Comparison of ENCODE assay signal across 12 mouse cellular contexts in the genomic region with DNA sequence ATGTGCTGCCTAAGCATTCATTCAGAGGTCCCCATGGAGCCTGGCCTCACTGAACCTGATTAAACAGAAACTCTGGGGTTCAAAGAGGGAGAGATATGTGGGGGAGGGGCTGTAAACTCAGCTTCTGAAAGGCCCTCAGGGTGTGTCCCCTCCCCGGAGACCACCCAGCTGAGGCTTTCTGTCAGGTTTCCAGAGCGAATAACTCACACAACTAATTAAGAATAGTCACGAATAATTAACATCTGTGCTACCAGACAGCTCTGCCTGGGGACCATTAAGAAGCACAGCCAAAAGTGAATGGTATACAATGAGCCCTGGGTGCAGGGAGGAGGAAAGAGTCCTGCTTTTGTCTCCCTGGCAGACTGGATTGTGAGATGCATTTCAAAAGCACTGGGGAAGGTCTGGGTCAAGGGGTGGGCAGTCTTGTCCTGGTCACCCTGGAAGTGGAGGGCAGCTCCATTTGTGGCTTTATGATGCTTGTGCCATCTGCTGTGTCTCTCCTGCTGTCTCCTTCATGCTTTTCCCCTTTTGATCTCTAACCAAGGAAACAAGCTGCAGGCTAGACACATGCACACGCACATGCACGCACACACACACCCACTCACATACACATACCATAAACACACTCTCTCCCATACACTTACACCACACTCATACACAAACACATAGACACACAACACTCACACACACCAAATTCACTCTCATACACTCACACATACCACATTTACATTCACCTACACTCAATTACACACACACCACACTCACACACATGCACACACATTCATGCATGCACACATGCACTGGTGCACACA. TPM values are rescaled to one million over a fixed set of nuclear protein-coding genes. Genes with fewer than 3 reads are reported as not detected.
DNase-seq lines count a peak whose midpoint lies in the region; ATAC-seq and TF ChIP-seq lines count a peak whose summit lies in the region.
"Had no signal": no experiment of that assay in that cellular context is flagged by ENCODE, and none has a peak within 500 bp of the region (broad histone marks: within the 10 kb centered on the region; RNA-seq: fewer than 3 reads in every experiment).

No protein-coding gene starts in this region.

- H3K4me2 ChIP-seq in forebrain, postnatal 0 days (ENCODE audit: low read depth), result no peak overlapping the region
- H3K4me2 ChIP-seq in midbrain, embryonic 12.5 days (replicated peaks), result 0 out of 2 replicates have a peak overlapping the region, but pooled peaks have one; percentile 1
- no peak overlapping the region for H3K4me2 ChIP-seq in liver, embryonic 12.5 days

- peak; percentile 89 for DNase-seq in embryo, embryonic 10.5 days (ENCODE audit: low spot score)
- no peak for DNase-seq in forebrain, postnatal 0 days
- DNase-seq in T-cell, adult 2 months (ENCODE audit: low spot score), result no peak
- DNase-seq in layer of hippocampus, adult 18-20 months (ENCODE audit: low spot score in 2 of 2), result no peak
- DNase-seq: cerebellum, adult 2 months; heart, postnatal 36 days had no signal

- no peaks in the 10 kb centered on the region for H3K36me3 ChIP-seq in E14TG2a.4 (ENCODE audit: insufficient read depth, low read length)
- H3K36me3 ChIP-seq in forebrain, postnatal 0 days (ENCODE audit: insufficient read depth), result no peaks in the 10 kb centered on the region
- H3K36me3 ChIP-seq in midbrain, embryonic 12.5 days, result no peaks in the 10 kb centered on the region
- H3K36me3 ChIP-seq in liver, embryonic 12.5 days, result no peaks in the 10 kb centered on the region

- peaks cover 8% of the 10 kb centered on the region for H3K9me3 ChIP-seq in E14TG2a.4 (ENCODE audit: low read length)
- H3K9me3 ChIP-seq in forebrain, postnatal 0 days (ENCODE audit: low read length), result no peaks in the 10 kb centered on the region
- no peaks in the 10 kb centered on the region for H3K9me3 ChIP-seq in midbrain, embryonic 12.5 days
- no peaks in the 10 kb centered on the region for H3K9me3 ChIP-seq in liver, embryonic 12.5 days (replicated peaks)

- peak overlapping the region; percentile 37; the same call in 1 of the 2 replicates for H3K4me3 ChIP-seq in E14TG2a.4 (replicated peaks; ENCODE audit: low read length)
- H3K4me3 ChIP-seq in forebrain, postnatal 0 days (ENCODE audit: low read depth, low read length), result no peak overlapping the region
- H3K4me3 ChIP-seq in midbrain, embryonic 12.5 days, result no peak overlapping the region
- no peak overlapping the region for H3K4me3 ChIP-seq in liver, embryonic 12.5 days

- no peak for TF ChIP-seq CTCF in E14TG2a.4 (conservative IDR thresholded peaks at IDR 0.05; ENCODE audit: low read length)
- no peak for TF ChIP-seq CTCF in forebrain, postnatal 0 days (IDR thresholded peaks at IDR 0.05; ENCODE audit: low read depth)

- peaks cover 22% of the 10 kb centered on the region for H3K4me1 ChIP-seq in E14TG2a.4 (replicated peaks; ENCODE audit: low read depth, low read length)
- peaks cover 6% of the 10 kb centered on the region; the same call in 1 of the 2 replicates for H3K4me1 ChIP-seq in forebrain, postnatal 0 days (ENCODE audit: insufficient read depth)
- H3K4me1 ChIP-seq in midbrain, embryonic 12.5 days, result peaks cover 16% of the 10 kb centered on the region
- H3K4me1 ChIP-seq in liver, embryonic 12.5 days, result no peaks in the 10 kb centered on the region

- 6% methylated on average over 5 of the region's 5 CpGs for WGBS in forebrain, postnatal 0 days
- 18% methylated on average over 5 of the region's 5 CpGs for WGBS in midbrain, embryonic 12.5 days
- WGBS in liver, embryonic 12.5 days (ENCODE audit: insufficient replicate concordance), result 52% methylated on average over 5 of the region's 5 CpGs

- peak; percentile 42; the same call in 1 of the 2 replicates for ATAC-seq in forebrain, postnatal 0 days
- peak; percentile 95 for ATAC-seq in midbrain, embryonic 12.5 days (ENCODE audit: low FRiP score, low read depth)
- ATAC-seq in liver, embryonic 12.5 days, result no peak
- no peak for ATAC-seq in cerebellum, adult (ENCODE audit: insufficient number of reproducible peaks, low FRiP score, low TSS enrichment)
- ATAC-seq: CD4-positive, CD25-positive, alpha-beta regulatory T cell, adult 4 months had no signal

- H3K9ac ChIP-seq in forebrain, postnatal 0 days, result no peak overlapping the region
- no peak overlapping the region for H3K9ac ChIP-seq in midbrain, embryonic 12.5 days (replicated peaks)
- no peak overlapping the region for H3K9ac ChIP-seq in liver, embryonic 12.5 days
- H3K9ac ChIP-seq: liver, embryonic 14.5 days had no signal

- no peak overlapping the region for H3K27ac ChIP-seq in forebrain, postnatal 0 days (ENCODE audit: low read depth, low read length)
- H3K27ac ChIP-seq in midbrain, embryonic 12.5 days (replicated peaks), result peak overlapping the region; percentile 71
- no peak overlapping the region for H3K27ac ChIP-seq in liver, embryonic 12.5 days
- H3K27ac ChIP-seq: liver, embryonic 14.5 days had no signal

- no peaks in the 10 kb centered on the region for H3K27me3 ChIP-seq in E14TG2a.4 (ENCODE audit: insufficient read depth, low read length)
- H3K27me3 ChIP-seq in forebrain, postnatal 0 days (ENCODE audit: insufficient read depth, low read length), result no peaks in the 10 kb centered on the region
- no peaks in the 10 kb centered on the region for H3K27me3 ChIP-seq in midbrain, embryonic 12.5 days
- no peaks in the 10 kb centered on the region for H3K27me3 ChIP-seq in liver, embryonic 12.5 days (replicated peaks)

RNA-seq across cellular contexts. Expression of a gene that starts 49.7 kb away (rescaled TPM):
- 32.0 and 43.7 TPM in 2 replicates for total RNA-seq in forebrain, postnatal 0 days (2014; rRNA removed)
- 16.3 and 17.0 TPM in 2 replicates for polyA plus RNA-seq in forebrain, postnatal 0 days (2015; fragmentation: Nextera tagmentation; extraction: Ambion mirVana)
- polyA plus RNA-seq in midbrain, embryonic 12.5 days (2016; fragmentation: Nextera tagmentation; extraction: Ambion mirVana), result 32.4 and 33.8 TPM in 2 replicates
- 7.7 and 8.5 TPM in 2 replicates for polyA plus RNA-seq in liver, embryonic 12.5 days (2016; fragmentation: Nextera tagmentation; extraction: Ambion mirVana)
- total RNA-seq in layer of hippocampus, adult 18-20 months (2021), result 10 to 100 TPM; 24.1 to 25.2 TPM

Comparison
In these comparisons a context has a peak if more than half of its experiments do, and no peak if none do; other contexts are left out.
1. ATAC-seq: peak in forebrain, postnatal 0 days (single experiment) and midbrain, embryonic 12.5 days (single experiment); none in liver, embryonic 12.5 days (single experiment) and cerebellum, adult (single experiment).